Mouse (Mus musculus): ENCODE results near the gene St8sia2. TPM values are rescaled to one million over a fixed set of nuclear protein-coding genes. Genes with fewer than 3 reads are reported as not detected.
A peak's percentile ranks its signal among the peaks of the same experiment; 100 is the strongest.

Gene St8sia2
- polyA plus RNA-seq, 1 experiment from 2014 or later = 8.6 TPM

GRCm38 (mm10) chr7:74024171-74024570 is 10.7 kb upstream of the St8sia2 start:
- no peak for ATAC-seq (ENCODE audit: low read depth)
- peaks cover 8% of the 10 kb centered on the region for H3K4me1 ChIP-seq (replicated peaks; ENCODE audit: control insufficient read depth, insufficient read depth, low read length)
- H3K27ac ChIP-seq (ENCODE audit: low read length) = no peak overlapping the region
- 68% methylated on average over 3 of the region's 3 CpGs for WGBS
- no peak overlapping the region for H3K4me3 ChIP-seq (ENCODE audit: low read length)
- H3K27me3 ChIP-seq (ENCODE audit: control insufficient read depth, insufficient read depth, low read depth, low read length) = no peaks in the 10 kb centered on the region
- no peaks in the 10 kb centered on the region for H3K9me3 ChIP-seq (ENCODE audit: control insufficient read depth, low read length)
- H3K9ac ChIP-seq (ENCODE audit: low read length) = no peak overlapping the region
- no peaks in the 10 kb centered on the region for H3K36me3 ChIP-seq (ENCODE audit: control insufficient read depth, insufficient read depth, low read length)
- no peak overlapping the region for H3K4me2 ChIP-seq (ENCODE audit: low read depth, low read length)

- Histone ChIP-seq H3K27me3 (ENCODE audit: control insufficient read depth, insufficient read depth, low read depth, low read length) (no peaks in the 10 kb centered on the region), H3K9ac (ENCODE audit: low read length) (no peak overlapping the region), H3K9me3 (ENCODE audit: control insufficient read depth, low read length) (no peaks in the 10 kb centered on the region), H3K27ac (ENCODE audit: low read length) (no peak overlapping the region), H3K36me3 (ENCODE audit: control insufficient read depth, insufficient read depth, low read length) (no peaks in the 10 kb centered on the region), H3K4me2 (ENCODE audit: low read depth, low read length) (no peak overlapping the region), H3K4me1 (replicated peaks; ENCODE audit: control insufficient read depth, insufficient read depth, low read length) (peaks cover 8% of the 10 kb centered on the region), H3K4me3 (ENCODE audit: low read length) (no peak overlapping the region)
- peak; percentile 62 for ATAC-seq (ENCODE audit: low read depth)
- WGBS = 28% methylated on average over 2 of the region's 2 CpGs
Measured at GRCm38 (mm10) chr7:74022571-74022970, 9.1 kb upstream of the St8sia2 start.

DNA sequence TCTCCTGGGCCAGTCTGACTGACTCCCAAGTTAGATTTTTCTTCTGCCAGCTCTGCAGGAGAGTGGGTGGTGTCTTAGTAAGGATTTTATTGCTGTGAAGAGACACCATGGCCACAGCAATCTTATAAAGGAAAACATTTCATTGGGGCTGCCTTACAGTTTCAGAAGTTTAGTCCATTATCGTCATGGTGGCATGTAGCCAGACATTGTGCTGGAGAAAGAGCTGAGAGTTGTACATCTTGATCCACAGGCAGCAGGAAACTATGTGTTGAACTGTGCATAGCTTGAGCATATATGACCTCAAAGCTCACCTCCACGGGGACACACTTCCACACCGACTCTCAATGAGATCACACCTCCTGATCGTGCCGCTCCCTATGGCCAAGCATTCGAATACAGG is 8.3 kb upstream of the St8sia2 start:
- Histone ChIP-seq H3K27me3 (ENCODE audit: control insufficient read depth, insufficient read depth, low read depth, low read length) (no peaks in the 10 kb centered on the region), H3K36me3 (ENCODE audit: control insufficient read depth, insufficient read depth, low read length) (no peaks in the 10 kb centered on the region), H3K9ac (ENCODE audit: low read length) (no peak overlapping the region), H3K4me3 (ENCODE audit: low read length) (no peak overlapping the region), H3K9me3 (ENCODE audit: control insufficient read depth, low read length) (no peaks in the 10 kb centered on the region), H3K27ac (ENCODE audit: low read length) (no peak overlapping the region), H3K4me1 (replicated peaks; ENCODE audit: control insufficient read depth, insufficient read depth, low read length) (peaks cover 8% of the 10 kb centered on the region), H3K4me2 (ENCODE audit: low read depth, low read length) (no peak overlapping the region)
- ATAC-seq (ENCODE audit: low read depth) = 0 out of 2 replicates have a peak, but pooled peaks have one; percentile 53
- 54% methylated on average over 6 of the region's 6 CpGs for WGBS

- Histone ChIP-seq H3K27me3 (ENCODE audit: control insufficient read depth, insufficient read depth, low read depth, low read length) (peaks cover 15% of the 10 kb centered on the region), H3K4me3 (ENCODE audit: low read length) (no peak overlapping the region), H3K4me2 (ENCODE audit: low read depth, low read length) (no peak overlapping the region), H3K9ac (ENCODE audit: low read length) (no peak overlapping the region), H3K4me1 (replicated peaks; ENCODE audit: control insufficient read depth, insufficient read depth, low read length) (peaks cover 9% of the 10 kb centered on the region), H3K27ac (ENCODE audit: low read length) (no peak overlapping the region), H3K36me3 (ENCODE audit: control insufficient read depth, insufficient read depth, low read length) (no peaks in the 10 kb centered on the region), H3K9me3 (ENCODE audit: control insufficient read depth, low read length) (no peaks in the 10 kb centered on the region)
- ATAC-seq (ENCODE audit: low read depth) = no peak
- WGBS = 60% methylated on average over 2 of the region's 2 CpGs
Measured at GRCm38 (mm10) chr7:74016613-74017012, 3.1 kb upstream of the St8sia2 start.

DNA sequence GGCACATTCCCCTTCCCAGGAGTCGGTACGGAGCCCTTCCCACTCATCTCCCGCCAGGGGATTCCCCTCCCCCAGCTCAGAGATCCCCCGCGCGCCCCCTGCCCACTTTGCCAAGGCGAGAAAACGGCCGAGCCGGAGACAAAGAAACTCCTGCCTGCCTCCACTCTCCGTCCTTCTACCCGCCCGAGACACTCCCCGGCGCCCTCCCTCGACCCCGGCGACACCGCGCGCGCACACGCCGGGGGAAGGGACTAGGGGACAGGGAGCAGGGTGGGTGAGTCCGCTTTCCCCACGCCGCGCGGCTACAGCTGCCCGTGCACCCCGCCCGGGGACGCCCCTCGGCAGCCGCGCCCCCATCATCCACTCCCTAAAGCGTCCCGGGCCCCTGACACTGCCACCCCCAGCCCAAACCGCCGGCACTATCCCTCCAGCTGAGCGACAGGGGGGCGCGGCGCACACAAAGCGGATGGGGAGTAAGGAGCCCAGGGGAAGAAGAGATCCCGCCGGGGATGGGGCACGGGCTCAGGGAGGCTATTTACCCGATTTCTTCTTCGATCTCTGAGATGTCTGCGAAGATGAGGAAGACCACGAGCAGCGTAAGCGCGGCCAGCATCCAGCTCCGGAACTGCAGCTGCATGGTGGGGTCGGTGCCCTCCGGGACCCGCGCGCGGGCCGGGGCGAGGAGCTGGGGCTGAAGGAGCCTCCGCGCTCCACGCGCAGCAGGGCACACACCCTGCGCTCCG is 461 bp downstream of the St8sia2 start:
- Histone ChIP-seq H3K9ac (ENCODE audit: low read length) (peak overlapping the region; percentile 76), H3K4me2 (ENCODE audit: low read depth, low read length) (peak overlapping the region; percentile 99), H3K9me3 (ENCODE audit: control insufficient read depth, low read length) (no peaks in the 10 kb centered on the region), H3K4me3 (ENCODE audit: low read length) (peak overlapping the region; percentile 79), H3K27me3 (ENCODE audit: control insufficient read depth, insufficient read depth, low read depth, low read length) (peaks cover 15% of the 10 kb centered on the region), H3K27ac (ENCODE audit: low read length) (peak overlapping the region; percentile 40), H3K4me1 (replicated peaks; ENCODE audit: control insufficient read depth, insufficient read depth, low read length) (peaks cover 9% of the 10 kb centered on the region), H3K36me3 (ENCODE audit: control insufficient read depth, insufficient read depth, low read length) (no peaks in the 10 kb centered on the region)
- WGBS = under 1% methylated on average over 58 of the region's 70 CpGs
- ATAC-seq (ENCODE audit: low read depth) = peak; percentile 55

- ATAC-seq (ENCODE audit: low read depth) = no peak; the same call in 1 of the 2 replicates
- Histone ChIP-seq H3K9me3 (ENCODE audit: control insufficient read depth, low read length) (no peaks in the 10 kb centered on the region), H3K4me3 (ENCODE audit: low read length) (peak overlapping the region; percentile 79), H3K4me1 (replicated peaks; ENCODE audit: control insufficient read depth, insufficient read depth, low read length) (peaks cover 9% of the 10 kb centered on the region), H3K27ac (ENCODE audit: low read length) (no peak overlapping the region), H3K9ac (ENCODE audit: low read length) (peak overlapping the region; percentile 76), H3K36me3 (ENCODE audit: control insufficient read depth, insufficient read depth, low read length) (no peaks in the 10 kb centered on the region), H3K4me2 (ENCODE audit: low read depth, low read length) (peak overlapping the region; percentile 99), H3K27me3 (ENCODE audit: control insufficient read depth, insufficient read depth, low read depth, low read length) (peaks cover 15% of the 10 kb centered on the region)
- WGBS = 4% methylated on average over 43 of the region's 43 CpGs
Measured at GRCm38 (mm10) chr7:74011976-74012857, 1.3 kb downstream of the St8sia2 start.

DNA sequence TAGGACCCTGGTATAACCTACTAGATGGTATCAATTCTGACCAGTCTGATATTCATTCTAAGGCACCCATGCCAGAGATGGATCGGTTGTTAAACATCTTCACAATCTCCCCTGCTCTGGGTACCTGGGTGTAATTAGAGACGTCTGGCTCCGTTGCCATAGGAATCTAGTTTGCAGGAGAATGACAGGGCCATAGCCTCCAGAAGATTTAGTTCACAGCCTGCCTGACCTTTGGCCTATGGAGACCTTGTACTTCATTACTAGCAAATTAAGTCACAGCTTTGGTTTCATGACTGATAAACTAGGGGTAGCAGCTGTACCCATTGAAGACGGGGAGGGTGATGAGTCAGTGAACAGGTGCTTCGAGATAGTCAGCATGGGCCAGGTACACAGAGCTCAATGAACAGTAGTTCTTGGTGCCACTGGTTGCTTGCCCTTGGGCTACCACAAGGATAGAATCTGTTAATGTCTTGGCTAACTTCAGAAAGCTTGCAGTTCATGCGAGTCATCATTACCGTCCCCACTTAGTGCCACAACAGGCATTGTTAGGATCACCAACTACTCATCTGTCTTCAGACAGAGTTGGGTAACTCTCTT is 4.4 kb downstream of the St8sia2 start:
- H3K27ac ChIP-seq (ENCODE audit: low read length) = no peak overlapping the region
- peaks cover 8% of the 10 kb centered on the region; the same call in 1 of the 2 replicates for H3K27me3 ChIP-seq (ENCODE audit: control insufficient read depth, insufficient read depth, low read depth, low read length)
- WGBS = 69% methylated on average over 7 of the region's 7 CpGs
- H3K4me2 ChIP-seq (ENCODE audit: low read depth, low read length) = no peak overlapping the region
- no peaks in the 10 kb centered on the region for H3K36me3 ChIP-seq (ENCODE audit: control insufficient read depth, insufficient read depth, low read length)
- H3K4me3 ChIP-seq (ENCODE audit: low read length) = no peak overlapping the region
- H3K9ac ChIP-seq (ENCODE audit: low read length) = no peak overlapping the region
- no peak for ATAC-seq (ENCODE audit: low read depth)
- H3K4me1 ChIP-seq (replicated peaks; ENCODE audit: control insufficient read depth, insufficient read depth, low read length) = peaks cover 13% of the 10 kb centered on the region
- H3K9me3 ChIP-seq (ENCODE audit: control insufficient read depth, low read length) = no peaks in the 10 kb centered on the region

DNA sequence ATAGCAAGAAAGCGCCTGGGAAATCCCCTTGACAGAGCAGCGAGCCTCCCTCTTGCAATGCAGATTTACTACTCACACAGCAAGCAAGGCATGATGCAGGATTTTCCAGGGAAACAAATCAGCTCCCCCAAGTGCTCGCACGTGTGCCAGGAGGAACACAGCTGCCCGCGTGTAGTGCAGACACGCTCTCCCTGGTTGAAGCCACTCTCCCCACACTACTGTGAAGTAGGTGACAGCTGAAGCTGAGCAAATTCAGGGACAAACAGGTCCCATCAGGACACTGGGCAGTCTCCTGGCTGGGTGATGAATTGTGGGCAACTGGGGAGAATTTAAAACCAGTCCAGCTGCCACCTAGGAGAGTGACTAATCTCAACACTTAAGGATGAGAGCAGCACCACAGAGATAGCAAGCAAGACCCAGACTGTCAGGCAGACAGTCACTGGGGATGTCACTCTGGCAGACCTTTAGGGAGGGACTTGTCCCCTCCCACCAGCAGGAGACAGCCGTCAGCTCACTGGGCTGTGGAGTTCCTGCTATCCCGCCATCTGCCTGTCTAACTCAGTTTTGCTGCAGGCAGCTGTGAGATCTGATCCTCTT is 6.6 kb downstream of the St8sia2 start:
- no peaks in the 10 kb centered on the region for H3K36me3 ChIP-seq (ENCODE audit: control insufficient read depth, insufficient read depth, low read length)
- 33% methylated on average over 9 of the region's 9 CpGs for WGBS
- peaks cover 2% of the 10 kb centered on the region; the same call in 1 of the 2 replicates for H3K27me3 ChIP-seq (ENCODE audit: control insufficient read depth, insufficient read depth, low read depth, low read length)
- H3K27ac ChIP-seq (ENCODE audit: low read length) = no peak overlapping the region
- no peak overlapping the region for H3K9ac ChIP-seq (ENCODE audit: low read length)
- H3K4me3 ChIP-seq (ENCODE audit: low read length) = no peak overlapping the region
- no peak overlapping the region for H3K4me2 ChIP-seq (ENCODE audit: low read depth, low read length)
- H3K9me3 ChIP-seq (ENCODE audit: control insufficient read depth, low read length) = no peaks in the 10 kb centered on the region
- ATAC-seq (ENCODE audit: low read depth) = peak; percentile 36; the same call in 1 of the 2 replicates
- H3K4me1 ChIP-seq (replicated peaks; ENCODE audit: control insufficient read depth, insufficient read depth, low read length) = peaks cover 6% of the 10 kb centered on the region
